Mouse (Mus musculus) embryonic stem cell, embryonic (primary cell): ENCODE data around the gene Prkg2.

Experiments used
- CTCF ChIA-PET, 4 experiments: fragments of 300-600 bp in 2 of 4; fragments of 350-600 bp in 2 of 4; sonication (Branson Sonifier 250); formaldehyde crosslinking; loops; one replicate each; lab custom pipeline; 2022; ENCODE audit warnings: inconsistent platforms in 2 of 4; lab: Charles Lee
- POLR2A ChIA-PET, 4 experiments: fragments of 300-600 bp in 2 of 4; fragments of 350-600 bp in 2 of 4; sonication (Branson Sonifier 250); formaldehyde crosslinking; loops; one replicate each; lab custom pipeline; 2022; ENCODE audit warnings: antibody characterized with exemption in 4 of 4, inconsistent platforms in 1 of 4; lab: Charles Lee

The Prkg2 gene

GRCm38 (mm10) chr5:99036596-99037441, at the start of gene Prkg2:
TSS of gene Prkg2 (minus strand) at chr5:99037351.
- ChIA-PET POLR2A (interaction anchor here in 2 of 4 experiments (0.7 to 1.5 kb wide), 3 partner anchors 20 to 173 kb away, joined by 3 read pairs; no protein-coding TSS in a partner anchor), CTCF (interaction anchor here in 1 of 4 experiments (2.2 kb wide), 1 partner anchor 10 kb away, joined by 6 read pairs; no protein-coding TSS in a partner anchor)

DNA sequence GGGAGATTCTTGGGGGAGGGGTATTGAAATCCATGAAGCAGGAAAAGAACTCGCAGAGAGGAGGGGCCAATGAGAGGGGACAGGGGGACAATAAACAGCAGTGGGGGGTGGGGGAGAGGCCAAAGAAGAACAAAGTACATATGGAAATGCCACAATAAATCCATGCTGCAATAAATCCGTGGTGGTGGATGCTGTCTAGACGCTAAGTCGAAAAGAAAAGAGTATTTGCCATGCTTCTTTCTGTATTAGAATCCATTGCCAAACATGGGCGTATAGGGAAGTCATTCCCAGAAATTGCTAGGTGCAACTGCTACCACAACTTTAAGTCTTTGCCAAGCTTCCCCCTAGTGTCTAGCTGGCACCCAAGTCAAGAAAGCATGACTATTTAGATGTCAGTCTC, 46.8 kb upstream of the Prkg2 start:
- POLR2A ChIA-PET: no interaction called here

GRCm38 (mm10) chr5:99078375-99078774, 41.2 kb upstream of the Prkg2 start:
- CTCF ChIA-PET: no interaction called here

More for the DNA sequence above, 46.8 kb upstream of the Prkg2 start:
- CTCF ChIA-PET: no interaction called here

DNA sequence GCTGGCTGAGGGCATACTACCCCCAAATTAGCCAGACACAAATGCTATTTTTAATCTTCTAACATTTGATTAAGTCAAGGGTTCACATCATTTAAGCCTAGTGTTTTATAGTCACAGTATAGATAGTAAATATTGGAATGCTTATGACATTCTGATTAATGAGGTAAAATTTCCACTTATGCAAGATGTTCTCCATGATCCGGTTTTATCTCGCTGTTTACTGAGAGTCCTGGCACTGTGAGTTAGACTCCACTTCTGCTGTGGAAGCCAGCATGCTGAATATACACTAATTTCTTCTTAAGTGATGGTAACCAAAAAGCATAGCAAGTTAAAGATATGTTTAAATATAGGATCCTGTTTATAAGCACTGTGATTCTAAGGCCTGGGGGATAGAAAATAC, 31.2 kb upstream of the Prkg2 start:
- POLR2A ChIA-PET: no interaction called here
- CTCF ChIA-PET: no interaction called here

More at GRCm38 (mm10) chr5:99078375-99078774, 41.2 kb upstream of the Prkg2 start:
- POLR2A ChIA-PET: no interaction called here

GRCm38 (mm10) chr5:99062582-99062981, 25.4 kb upstream of the Prkg2 start:
- CTCF ChIA-PET: no interaction called here
- POLR2A ChIA-PET: no interaction called here

DNA sequence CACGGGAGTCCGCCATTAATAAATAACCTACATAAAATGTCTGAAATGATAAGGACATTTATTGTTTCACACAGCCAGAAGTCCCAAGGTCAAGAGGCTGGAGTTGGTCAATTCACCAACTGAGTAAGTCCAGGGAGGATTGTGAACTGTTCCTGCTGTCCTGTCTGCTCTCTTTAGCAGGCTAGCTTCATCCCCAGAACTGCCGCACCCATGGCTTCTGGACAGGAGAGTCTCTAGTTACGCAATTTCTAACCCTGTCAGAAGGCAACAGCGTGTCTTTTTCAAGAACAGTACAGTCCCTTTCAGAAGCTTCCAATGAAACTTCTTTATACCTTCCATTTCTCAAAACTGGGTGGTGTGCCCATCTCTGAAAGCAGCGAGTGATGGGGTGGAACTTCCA, 1.9 kb upstream of the Prkg2 start:
- POLR2A ChIA-PET: no interaction called here
- CTCF ChIA-PET: no interaction called here

- POLR2A ChIA-PET: no interaction called here
Observed at GRCm38 (mm10) chr5:99037442-99037811, 276 bp upstream of the Prkg2 start.

DNA sequence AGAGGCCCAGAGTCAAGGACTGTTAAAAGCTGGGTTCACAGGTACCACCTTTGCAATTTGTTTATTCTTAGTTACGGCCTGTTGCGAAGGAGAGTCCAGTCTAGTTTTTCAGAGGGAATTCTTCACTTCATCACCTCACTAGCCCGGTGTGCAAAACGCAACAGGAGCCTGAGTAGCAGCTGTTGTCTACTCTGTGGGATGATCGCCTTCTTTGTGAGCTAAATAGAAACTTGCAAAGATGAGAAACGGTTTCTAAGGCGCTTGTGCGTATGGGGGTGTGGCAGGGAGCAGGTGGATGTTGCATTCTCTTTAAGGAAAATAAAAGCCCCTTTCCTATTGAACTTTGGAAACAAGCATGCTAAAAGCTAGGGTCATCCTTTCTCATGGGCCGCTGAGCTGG, 1.2 kb downstream of the Prkg2 start:
- CTCF ChIA-PET: interaction anchor here in 1 of 4 experiments (2.2 kb wide), 1 partner anchor 10 kb away, joined by 6 read pairs; no protein-coding TSS in a partner anchor
- POLR2A ChIA-PET: interaction anchor here in 3 of 4 experiments (0.6 to 1.5 kb wide), 4 partner anchors 19 to 850 kb away, joined by 3 to 7 read pairs (median 3); no protein-coding TSS in a partner anchor

More at GRCm38 (mm10) chr5:99037442-99037811, 276 bp upstream of the Prkg2 start:
- CTCF ChIA-PET: interaction anchor here in 1 of 4 experiments (2.2 kb wide), 1 partner anchor 11 kb away, joined by 6 read pairs; no protein-coding TSS in a partner anchor

DNA sequence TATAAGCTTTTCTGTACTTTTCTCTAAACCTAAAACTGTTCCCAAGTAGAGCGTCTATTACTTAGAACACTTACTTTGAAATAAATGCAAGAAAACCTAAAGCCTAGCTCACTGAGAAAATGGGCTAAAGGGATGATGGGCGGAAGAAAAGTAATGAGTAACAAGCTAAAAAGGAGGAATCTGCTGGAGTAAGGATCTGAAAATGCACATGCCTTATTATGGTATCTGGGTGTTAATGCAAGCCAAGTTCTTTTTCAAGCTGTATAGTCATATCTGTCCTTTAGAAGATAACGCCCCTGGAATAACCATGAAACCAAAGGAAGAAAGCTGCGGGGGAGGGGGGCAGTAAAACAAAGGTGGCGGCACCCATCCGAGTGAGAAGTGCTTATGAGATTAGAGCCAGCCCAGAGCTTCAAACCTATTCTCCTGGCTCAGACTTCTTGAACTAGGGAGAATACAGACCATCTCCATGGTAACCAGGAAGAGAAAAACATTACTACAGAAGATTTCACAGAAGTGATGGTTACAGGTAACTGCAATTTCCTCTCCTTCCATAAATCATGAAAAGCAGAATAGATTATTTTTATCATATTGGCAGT, 5.5 kb downstream of the Prkg2 start:
- ChIA-PET POLR2A (no interaction called here), CTCF (interaction anchor here in 2 of 4 experiments (0.6 to 1.0 kb wide), 3 partner anchors 129 to 787 kb away, joined by 3 to 4 read pairs (median 3); no protein-coding TSS in a partner anchor)

DNA sequence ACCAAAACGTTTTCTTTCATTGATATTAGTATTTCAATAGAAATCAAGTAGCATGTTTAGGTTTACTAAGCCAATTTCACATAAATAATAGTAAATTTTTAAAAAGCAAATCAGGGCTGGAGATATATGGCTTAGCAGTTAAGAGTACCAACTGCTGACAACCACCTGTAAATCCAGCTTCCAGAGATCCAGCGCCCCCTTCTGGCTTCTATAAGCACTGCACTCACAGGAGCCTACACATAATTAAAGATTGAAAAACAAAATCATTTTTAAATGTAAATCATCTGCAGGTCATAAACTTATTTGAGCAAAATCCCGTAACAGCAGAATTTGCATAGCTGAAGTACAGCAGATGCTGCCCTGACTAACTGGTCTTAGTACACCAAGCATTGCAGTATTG, 10.8 kb downstream of the Prkg2 start:
- ChIA-PET CTCF (interaction anchor here in 2 of 4 experiments (0.6 to 1.5 kb wide), 4 partner anchors 10 to 336 kb away, joined by 3 to 6 read pairs (median 4); partner anchors contain the start of gene Prkg2 (in 1 of the 2)), POLR2A (no interaction called here)

GRCm38 (mm10) chr5:99019709-99020108, 17.4 kb downstream of the Prkg2 start:
- CTCF ChIA-PET: interaction anchor here in 2 of 4 experiments (0.6 kb wide), 2 partner anchors 23 to 878 kb away, joined by 3 read pairs; no protein-coding TSS in a partner anchor
- POLR2A ChIA-PET: no interaction called here

DNA sequence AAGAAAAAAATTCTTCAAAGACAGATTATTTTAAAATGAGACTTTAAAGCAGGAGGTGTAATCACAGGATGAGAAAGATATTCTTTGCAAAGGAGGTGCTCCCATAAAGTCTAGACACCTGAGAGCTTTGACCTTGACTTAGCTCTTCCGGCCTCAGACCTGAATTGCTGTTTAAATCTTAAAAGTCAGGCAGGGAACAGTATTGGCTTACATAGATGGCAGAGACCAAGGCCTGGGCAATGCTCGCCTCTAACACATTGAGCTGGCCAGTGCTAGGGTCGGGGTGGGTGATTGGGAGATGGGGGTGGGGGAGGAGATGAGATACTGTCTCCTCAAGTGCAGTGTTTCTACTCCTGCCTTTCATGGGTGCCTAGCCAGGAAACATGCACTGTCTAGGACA, 22.0 kb downstream of the Prkg2 start:
- POLR2A ChIA-PET: no interaction called here
- CTCF ChIA-PET: interaction anchor here in 1 of 4 experiments (0.5 kb wide), 1 partner anchor 15 kb away, joined by 5 read pairs; no protein-coding TSS in a partner anchor

- CTCF ChIA-PET: no interaction called here
- POLR2A ChIA-PET: no interaction called here
Observed at GRCm38 (mm10) chr5:99010448-99011151, 26.6 kb downstream of the Prkg2 start.

- ChIA-PET CTCF (interaction anchor here in 1 of 4 experiments (1.5 kb wide), 1 partner anchor 96 kb away, joined by 3 read pairs; no protein-coding TSS in a partner anchor), POLR2A (no interaction called here)
Observed at GRCm38 (mm10) chr5:98998104-98998503, 39.0 kb downstream of the Prkg2 start.

- CTCF ChIA-PET: no interaction called here
- POLR2A ChIA-PET: no interaction called here
Observed at GRCm38 (mm10) chr5:98995767-98996166, 41.4 kb downstream of the Prkg2 start.

DNA sequence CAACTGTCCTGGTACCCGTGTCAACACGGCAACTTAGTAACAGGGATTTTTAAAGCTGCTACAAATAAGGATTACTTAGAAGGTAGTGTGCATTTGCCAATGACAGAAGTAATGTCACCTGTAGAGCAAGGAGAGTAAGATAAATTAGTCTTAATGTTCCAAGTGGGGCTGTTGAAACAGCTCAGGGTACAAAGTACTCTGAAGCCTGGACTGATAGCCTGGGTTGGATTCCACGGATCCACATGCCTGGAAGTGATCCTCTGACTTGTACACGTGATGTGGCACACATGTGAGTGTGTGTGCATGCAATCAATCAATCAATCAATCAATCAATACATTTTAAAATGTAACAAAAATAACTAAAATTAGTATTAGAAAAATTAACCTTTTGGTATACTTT, 45.6 kb downstream of the Prkg2 start:
- ChIA-PET POLR2A (no interaction called here), CTCF (no interaction called here)

- ChIA-PET CTCF (interaction anchor here in 1 of 4 experiments (0.7 kb wide), 1 partner anchor 80 kb away, joined by 4 read pairs; no protein-coding TSS in a partner anchor), POLR2A (no interaction called here)
Observed at GRCm38 (mm10) chr5:98987634-98988033, 49.5 kb downstream of the Prkg2 start.

GRCm38 (mm10) chr5:98987116-98987515, 50.0 kb downstream of the Prkg2 start:
- POLR2A ChIA-PET: no interaction called here
- CTCF ChIA-PET: interaction anchor here in 1 of 4 experiments (0.7 kb wide), 1 partner anchor 79 kb away, joined by 4 read pairs; no protein-coding TSS in a partner anchor

DNA sequence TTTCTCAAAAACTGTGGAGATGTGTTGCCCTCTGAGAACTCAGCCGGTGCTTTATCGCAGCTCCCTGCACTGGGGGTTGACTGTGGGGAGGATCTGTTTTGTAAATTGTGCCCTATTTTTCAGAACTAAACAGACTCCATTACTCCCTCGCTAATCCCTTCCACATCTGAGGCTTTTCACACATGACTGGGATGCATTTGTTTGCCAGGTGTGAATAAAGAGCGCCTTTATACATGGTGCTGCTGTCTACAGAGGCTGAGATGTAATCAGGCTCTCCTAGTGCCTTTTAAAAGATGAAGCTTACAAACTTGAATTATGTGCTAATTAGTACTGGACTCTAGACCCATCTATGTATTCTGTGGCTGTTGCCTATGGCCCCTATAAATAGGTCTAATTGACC, 50.7 kb downstream of the Prkg2 start:
- CTCF ChIA-PET: no interaction called here
- POLR2A ChIA-PET: interaction anchor here in 1 of 4 experiments (0.8 kb wide), 1 partner anchor 9 kb away, joined by 3 read pairs; no protein-coding TSS in a partner anchor
